14 mouse cellular contexts compared by ENCODE assay signal in genomic region chr9:101003302-101003701, GRCm38 (mm10).
"Had no signal": no experiment of that assay in that cellular context is flagged by ENCODE, and none has a peak within 500 bp of the region (broad histone marks: within the 10 kb centered on the region; RNA-seq: fewer than 3 reads in every experiment).

No protein-coding gene starts in this region.

- H3K27ac ChIP-seq: kidney, postnatal 0 days; layer of hippocampus, adult 2 months; limb, embryonic 10.5 days; limb, embryonic 13.5 days; liver, embryonic 13.5 days; stomach, postnatal 0 days had no signal

- H3K9ac ChIP-seq: limb, embryonic 13.5 days; liver, embryonic 13.5 days had no signal

- H3K4me1 ChIP-seq: limb, embryonic 10.5 days; liver, embryonic 13.5 days had no signal

- H3K9me3 ChIP-seq: limb, embryonic 10.5 days; liver, embryonic 13.5 days had no signal

- DNase-seq: kidney, postnatal 25 days; liver, embryonic 13.5 days; lung, adult 2 months; lung, postnatal 14 days; lung, postnatal 4 days; midbrain, embryonic 14.5 days; thymus, adult 2 months; thymus, postnatal 14 days; thymus, postnatal 4 days had no signal

- H3K4me3 ChIP-seq: layer of hippocampus, adult 2 months; limb, embryonic 10.5 days; limb, embryonic 13.5 days; liver, embryonic 13.5 days had no signal

- H3K27me3 ChIP-seq: limb, embryonic 13.5 days; liver, embryonic 13.5 days had no signal
